Mouse (Mus musculus) megakaryocyte, adult 5-6 weeks (primary cell): ENCODE measurements around the gene Ntrk2. TPM values are rescaled to one million over a fixed set of nuclear protein-coding genes. Genes with fewer than 3 reads are reported as not detected.
"Not testable (repeated sequence)": the region's sequence is repeated elsewhere in the genome, so short reads cannot be mapped to it uniquely, and the experiment has no call there.

Source experiments
- ATAC-seq: 2 replicates; pipeline ENCODE4 v1.8.0; 2016; ENCODE audit warnings: mild to moderate bottlenecking, inconsistent platforms; ENCODE audit not compliant: poor library complexity, severe bottlenecking
- total RNA-seq, 2 experiments: library from RNA; stranded (forward) in 1 of 2; stranded (reverse) in 1 of 2; fragments of 153-499, 151-499 nt in 1 of 2; fragments of 221-1000, 200-1000 nt in 1 of 2; gene quantifications; 2 replicates each; pipeline versions ENCODE4 v1.2.3 to v1.2.4; 2015 to 2017

The Ntrk2 gene
- total RNA-seq, 2 experiments from 2014 or later, result not detected

DNA sequence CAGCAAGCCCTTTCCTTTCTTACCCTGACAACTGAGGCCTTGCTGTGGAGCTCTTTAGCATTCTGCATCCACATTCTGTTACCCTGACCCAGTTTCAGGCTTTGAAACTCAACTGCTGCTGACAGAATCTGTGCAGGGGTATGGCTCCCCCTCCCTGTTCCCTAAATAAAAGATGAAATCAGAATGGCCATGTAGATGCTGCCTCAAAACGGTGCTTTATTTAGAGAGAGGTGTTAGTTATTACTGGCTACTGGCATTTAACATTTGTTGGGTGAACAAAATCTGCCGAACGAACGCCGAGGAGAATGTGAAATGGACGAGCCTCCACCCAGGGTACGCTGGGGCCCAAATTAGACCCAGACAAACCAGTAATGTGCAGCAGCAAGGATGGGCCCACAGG lies 288.4 kb downstream of the Ntrk2 start:
- ATAC-seq, result no peak

DNA sequence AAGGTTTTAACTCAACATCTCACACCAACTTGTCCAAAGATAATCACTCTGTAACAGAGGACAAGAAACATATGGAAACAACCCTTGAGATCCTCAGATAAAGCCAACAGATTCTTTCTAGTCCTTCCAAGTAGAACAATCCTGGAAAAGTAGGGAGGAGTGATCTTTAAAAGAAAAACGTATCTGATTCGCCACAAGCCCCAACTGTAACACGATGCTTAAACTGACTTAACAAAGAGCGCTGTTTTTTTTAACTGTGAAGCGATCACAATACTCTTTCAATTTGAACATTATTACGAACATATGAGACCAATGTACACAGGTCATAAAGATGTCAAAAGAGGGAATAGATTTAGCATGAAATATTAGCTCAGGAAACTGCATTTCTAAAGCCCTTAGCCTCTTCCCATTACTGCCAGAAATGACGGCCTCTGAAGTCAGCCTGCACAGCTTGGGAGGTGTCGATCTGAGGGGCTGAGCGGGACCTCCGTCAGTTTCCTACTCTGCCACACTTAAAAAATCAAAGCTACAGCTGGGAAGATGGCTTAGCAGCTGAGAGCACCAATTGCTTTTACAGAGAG lies 289.5 kb downstream of the Ntrk2 start:
- no peak for ATAC-seq

DNA sequence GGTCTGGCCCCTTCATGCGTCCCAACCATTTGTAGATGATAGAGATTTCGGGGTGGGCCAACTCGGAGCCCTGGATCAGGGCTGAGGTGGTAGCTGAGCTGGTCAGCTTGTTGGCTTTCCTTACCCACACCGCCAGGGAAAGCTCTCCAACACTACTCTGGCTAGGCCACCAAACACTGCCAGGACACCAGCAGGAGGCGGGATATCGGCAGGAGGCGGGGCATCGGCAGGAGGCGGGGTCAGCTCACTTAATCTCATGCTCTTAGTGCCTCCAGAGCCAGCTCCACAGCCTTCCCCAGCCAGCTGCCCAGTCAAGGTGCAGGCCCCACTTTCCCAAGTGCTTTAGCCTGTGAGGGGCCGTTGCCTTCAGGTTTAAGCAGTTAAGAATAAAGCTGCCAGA lies 293.7 kb downstream of the Ntrk2 start:
- ATAC-seq, result no peak

DNA sequence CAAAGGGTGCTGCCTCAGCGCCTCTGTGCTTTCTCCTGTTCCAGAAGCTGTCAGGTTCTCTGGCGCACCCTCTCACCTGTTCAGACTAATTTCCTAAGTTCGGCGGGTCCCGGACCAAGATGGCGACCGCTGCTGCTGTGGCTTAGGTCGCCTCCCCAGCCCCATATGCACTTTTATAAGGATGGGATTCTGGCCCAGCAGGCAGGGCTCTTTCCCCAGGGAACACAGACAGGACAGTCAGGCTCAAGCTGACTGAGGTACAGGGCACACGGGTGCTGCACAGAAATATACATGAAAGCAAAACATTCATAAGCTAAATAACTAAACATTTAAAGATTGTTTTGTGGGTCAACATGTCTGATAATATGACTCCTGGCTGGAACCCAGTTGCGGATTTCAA lies 301.4 kb downstream of the Ntrk2 start:
- ATAC-seq, result not testable (repeated sequence)

DNA sequence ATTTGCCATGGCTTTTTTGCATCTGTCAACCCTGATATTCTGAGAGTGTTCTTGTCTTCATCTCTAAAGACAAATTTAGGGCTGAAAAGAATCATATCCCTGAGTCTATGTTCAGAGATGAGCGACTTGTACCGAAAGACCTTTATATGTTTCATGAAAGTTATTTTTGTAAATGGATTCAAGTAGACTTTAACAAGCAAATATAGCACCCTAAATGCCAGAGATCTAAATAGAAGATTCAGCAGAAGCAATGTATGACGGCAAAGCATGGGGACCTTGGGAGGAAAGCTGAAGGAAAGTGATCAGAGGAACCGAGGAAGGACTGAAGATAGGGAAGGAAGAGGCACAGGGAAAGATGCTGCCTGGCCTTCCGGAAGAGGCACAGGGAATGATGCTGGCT lies 303.7 kb downstream of the Ntrk2 start:
- no peak for ATAC-seq

DNA sequence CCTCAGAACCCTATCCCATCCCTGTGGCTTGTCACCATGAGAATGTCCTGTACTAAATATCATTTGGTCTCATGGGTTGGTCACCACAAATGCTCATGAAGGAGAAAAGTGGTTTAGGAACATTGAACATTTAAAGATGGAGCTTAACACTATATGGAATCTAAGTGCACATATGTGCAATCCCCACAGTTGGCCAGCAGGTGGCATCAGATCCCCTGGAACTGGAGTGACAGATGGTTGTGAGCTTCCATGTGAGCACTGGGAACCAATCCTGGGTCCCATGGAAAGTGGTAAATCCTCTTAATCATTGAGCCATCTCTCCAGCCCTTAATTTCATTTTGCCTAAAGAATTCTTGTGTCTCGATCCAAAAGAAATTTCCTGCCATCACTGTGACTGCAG lies 308.3 kb downstream of the Ntrk2 start:
- ATAC-seq, result no peak

DNA sequence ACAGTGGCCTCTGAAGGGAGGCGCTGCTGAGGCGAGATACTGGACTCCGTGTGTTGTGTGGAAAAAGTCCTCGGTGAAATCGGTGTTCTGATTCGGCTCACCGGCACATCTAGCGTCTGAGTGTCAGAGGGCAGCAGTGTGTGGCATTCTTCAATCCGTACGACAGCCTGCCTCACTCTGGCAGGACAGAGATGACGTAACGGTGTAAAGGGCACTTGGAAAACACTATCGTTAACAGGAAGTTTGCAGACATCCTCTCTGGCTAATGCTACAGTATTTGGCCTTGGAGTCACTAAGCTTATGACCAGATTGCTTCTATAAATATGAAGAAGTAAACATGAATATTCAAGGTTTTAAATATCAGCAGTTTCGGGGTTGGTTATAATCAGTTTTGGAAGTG lies 309.2 kb downstream of the Ntrk2 start:
- ATAC-seq, result no peak

DNA sequence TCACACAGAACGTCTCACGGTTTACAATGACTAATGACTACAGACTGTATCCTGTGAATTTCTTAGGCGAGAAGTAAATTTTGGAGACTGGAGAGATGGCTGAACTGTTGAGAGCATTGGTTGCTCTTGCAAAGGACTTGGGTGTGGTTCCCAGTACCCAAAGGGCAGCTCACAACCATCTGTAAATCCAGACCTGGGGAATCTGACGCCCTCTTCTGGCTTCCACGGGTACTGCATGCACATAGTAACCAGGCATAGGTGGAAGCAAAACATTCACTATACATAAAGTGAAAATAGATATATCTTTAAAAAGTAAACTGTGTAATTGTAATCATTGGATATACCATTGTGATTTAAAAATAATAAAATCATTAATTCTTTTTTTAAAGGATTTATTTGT lies 310.9 kb downstream of the Ntrk2 start:
- no peak for ATAC-seq

DNA sequence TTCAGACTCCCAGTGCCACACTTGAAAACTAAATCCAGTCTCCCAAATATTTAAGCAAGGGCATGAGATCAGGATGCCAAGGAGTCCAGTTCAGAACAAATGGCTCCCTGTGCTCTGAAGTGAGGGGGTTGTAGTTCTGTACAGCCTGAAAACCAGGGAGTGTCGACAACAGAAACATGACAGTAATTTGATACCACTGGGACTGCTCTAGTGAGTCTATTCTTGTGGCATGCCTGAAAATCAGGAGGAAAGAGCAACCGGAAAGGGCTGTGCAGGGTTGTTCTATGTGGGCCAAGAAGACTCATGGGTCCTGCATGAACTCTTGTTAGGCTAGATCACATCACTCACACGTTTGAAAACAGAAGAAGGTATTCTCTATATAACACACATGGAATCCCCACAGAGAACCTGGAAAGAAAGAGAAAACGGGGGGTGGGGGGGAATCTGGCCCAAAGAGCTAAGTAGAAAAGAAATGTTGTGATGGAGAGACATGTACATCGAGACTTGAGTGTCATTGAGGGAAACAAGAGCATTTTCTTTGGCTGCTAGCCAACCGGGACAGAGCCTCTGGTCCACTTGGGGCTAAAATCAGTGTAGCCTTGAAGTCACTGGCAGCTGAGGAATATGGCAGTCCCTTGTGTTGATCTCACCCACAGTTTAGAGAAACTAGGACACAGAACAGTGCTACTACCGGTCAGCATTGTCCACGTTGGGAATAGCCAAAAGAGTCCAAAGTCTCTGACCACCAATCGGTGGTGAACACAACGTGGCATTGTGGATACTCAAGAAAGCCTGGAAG lies 313.4 kb downstream of the Ntrk2 start:
- ATAC-seq, result no peak

DNA sequence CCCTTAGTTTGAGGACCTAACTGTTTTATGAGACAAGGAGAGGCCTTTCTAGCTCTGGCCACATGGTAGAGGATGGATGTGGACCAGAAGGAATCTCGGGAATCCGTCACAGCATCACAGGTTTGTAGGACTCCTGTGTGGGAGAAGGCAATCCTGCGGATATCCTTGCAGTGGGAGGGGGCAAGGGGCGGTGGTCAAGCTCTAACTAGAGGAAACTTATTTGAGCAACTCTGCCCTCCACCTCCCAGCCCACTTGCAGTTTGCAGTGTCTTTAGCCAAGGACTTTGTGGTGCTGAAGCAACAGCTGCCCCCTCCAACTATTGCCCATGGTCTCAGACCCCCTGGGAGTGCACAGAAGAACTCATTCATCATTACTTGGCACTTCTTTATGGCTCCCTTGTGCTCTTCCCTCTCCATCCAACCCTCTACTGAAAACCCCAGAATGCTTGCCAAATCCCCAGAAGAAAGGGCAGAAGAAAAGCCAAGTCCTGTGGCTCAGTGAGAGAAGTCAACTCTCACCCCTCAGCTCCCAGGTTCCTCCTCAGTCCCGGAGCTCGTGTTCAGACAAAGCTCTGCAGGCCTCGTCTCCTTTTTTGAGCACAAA lies 336.9 kb downstream of the Ntrk2 start:
- ATAC-seq, result no peak

DNA sequence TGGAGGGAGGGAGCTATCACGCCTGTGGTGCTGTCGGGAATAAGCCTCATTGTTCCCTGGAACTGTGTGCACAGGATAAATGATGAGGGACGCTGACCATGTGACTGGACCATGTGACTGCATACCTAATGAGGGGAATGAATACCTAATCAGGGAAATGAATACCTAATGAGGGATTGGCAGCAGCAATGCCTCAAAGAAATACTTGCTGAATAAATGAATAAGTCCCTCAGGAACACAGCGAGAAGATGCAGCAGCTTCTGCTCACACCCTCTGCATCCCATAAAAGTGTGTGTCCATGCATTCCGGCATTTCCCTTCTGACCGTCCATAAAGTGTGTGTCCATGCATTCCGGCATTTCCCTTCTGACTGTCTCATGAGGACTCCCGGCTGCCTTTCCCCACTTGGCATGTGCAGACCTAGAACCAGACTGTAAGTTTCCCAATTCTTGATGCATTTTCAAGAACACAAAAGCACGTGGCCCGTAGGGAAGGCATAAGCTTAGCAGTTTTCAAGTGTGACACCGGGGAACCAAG lies 338.0 kb downstream of the Ntrk2 start:
- ATAC-seq, result no peak

DNA sequence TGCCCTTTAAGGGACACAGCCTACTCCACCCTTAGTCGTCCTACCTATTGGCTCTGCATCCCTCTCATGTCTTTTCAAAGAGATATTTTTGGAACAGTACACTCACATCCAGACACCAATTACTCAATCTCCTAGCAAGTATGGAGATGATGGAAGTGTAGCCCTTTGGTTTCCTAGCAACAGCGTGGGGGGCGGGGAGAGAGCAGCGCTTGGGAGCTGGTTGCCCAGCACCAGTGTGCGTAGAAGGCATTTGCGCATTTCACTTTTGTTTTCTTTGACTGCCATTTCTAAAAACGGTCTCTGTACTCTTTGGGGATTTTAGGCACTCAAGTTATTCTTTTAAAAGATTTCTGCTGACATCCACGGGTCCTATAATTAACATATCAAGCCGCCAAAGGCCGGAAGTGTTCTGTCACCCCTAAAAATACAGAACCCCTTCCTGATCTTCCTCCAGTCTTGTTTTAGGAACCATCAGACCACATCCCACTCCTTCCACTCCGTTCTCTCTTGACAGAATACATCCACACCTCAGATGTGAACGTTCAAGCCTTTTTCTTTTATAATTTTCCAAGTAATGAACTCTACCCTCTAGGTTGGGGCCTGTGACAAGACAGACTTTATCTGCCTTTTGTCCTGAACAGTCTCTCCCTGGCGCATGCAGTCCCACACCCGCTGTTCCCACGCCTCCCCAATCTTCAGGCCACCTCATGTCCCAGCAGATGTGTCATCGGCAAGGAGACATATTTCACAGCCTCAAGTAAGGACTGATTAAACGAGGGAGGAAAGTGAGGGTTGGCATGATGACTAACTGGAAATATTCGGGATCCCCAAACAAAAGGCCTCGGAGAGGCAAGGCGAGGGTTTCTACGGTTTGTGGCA lies 339.5 kb downstream of the Ntrk2 start:
- no peak for ATAC-seq

DNA sequence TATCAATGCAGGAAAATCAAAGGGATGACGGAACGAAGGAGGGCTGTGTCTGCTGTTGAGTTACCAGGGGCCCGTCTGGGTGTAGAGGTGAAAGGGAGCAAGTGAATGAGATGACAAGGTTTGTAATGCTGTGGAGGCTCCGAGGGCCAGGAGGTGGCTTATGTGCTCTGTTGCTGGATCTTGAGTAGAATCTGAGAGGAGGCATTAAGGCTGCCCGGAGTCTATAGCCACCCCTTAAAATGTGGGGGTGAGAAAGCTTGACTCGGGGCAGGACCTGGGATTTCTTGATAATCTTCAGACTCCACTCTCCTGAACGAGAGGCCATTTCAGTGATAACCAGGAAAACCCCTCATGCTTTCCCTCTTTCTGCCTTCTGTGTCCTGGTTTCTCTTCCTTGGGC lies 340.2 kb downstream of the Ntrk2 start:
- no peak for ATAC-seq

DNA sequence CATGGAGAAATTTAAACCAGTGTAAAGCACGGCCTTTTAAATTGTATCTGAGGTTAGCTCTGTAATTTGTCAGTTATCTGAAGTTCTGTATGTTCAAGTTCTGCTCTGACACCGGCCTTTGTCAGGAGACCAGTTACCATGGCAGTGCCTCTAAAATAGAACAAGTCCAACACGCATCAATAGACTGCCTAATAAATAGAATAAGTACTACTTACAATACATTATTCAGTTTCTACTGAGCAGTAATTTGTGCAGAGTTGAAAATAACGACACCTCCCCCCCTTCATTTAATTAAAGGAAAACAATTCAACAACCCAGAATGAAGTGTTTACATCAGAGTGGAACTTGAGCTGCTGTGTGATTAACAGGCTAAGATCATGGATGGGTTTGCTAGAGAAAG lies 341.6 kb downstream of the Ntrk2 start:
- ATAC-seq, result no peak

DNA sequence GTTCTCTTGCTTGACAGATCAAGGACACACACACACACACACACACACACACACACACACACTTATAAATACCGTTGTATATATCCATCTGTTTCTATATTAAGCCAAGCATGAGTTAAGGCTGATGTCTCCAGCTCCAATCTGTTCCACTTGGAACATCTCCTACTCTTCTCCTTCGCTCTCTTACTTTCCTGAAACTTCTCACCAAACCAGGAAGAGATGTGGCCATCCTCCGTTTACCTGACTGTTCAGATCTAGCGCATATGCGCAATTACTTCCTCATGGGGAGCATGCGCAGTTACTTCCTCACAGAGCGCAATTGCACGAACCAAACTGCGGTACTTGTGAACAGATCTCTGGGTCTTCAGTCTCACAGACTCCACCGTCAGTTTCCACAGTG lies 342.4 kb downstream of the Ntrk2 start:
- no peak for ATAC-seq

DNA sequence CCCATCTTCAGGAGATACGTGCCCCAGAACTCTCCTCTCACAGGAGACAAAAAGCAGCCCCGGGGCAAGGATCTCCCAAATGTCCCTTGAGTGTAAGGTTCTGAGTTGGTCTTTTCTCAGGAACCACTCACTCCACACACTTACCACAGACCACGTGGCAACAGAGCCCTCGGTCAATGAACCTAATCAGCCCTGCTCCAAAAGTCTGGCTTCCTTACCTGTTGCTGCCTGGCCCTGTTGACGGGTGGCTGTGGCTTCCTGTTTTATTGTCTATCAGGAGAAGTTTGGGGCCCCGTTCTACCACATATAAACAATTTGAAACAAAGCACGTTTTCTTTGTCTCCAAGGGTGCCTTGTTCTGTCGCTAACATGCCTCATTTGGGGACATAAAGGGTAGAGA lies 357.6 kb downstream of the Ntrk2 start:
- no peak for ATAC-seq

DNA sequence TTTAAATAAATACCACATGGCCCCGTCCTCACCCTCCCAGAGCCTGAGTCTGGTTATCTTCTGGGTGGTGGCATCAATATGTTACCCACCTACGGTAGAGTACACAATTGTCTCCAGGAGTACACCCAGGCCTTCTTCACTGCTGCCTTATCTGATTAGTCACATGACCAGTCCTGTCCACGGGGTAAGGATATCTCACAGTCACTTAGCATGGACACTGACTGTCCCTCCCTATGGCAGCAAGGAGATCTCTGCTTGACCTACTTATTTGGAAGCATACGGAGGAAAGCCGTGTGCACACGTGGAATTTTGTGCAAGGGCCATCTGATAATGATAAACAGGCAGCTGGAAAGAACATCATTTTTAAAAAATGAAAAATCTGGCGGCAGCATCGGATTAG lies 367.5 kb downstream of the Ntrk2 start:
- no peak for ATAC-seq

DNA sequence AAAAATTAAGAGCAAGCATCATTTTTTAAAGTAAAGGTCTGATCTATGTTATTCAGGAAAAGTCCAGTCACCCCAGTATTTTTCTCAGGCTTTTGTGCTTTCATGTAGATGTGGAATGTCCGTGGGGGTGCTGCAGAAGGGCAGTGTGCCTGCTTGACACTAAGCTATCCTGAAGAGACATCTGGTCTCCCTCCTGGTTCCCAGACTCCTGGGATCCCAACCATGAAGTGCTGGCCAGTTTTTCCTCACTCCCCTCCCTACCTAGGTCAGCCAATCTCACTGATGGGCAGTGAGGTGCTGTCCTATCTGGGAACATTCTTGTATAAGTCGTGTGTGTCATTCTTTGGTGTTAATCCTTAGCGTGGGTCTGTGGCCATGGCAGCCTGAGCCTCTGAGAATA lies 369.7 kb downstream of the Ntrk2 start:
- ATAC-seq, result no peak

DNA sequence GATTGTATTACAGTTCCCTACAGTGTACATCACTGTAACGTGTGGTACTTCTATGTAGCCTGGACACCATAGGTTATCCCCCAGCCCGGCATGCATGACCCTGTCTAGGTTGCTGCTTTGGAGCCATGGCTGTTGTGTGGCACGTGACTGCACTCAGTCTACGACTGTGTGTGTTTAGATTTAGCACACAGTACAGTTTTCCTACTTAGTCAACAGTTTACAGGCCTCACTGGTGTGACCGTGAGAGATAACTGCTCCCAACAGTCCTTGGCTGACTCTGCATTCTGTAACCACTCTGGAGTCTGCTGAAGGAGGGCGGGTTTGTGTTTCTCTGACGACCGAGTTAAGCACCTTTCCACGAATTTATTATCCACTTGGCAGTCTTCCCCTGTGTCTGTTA lies 370.1 kb downstream of the Ntrk2 start:
- no peak for ATAC-seq

DNA sequence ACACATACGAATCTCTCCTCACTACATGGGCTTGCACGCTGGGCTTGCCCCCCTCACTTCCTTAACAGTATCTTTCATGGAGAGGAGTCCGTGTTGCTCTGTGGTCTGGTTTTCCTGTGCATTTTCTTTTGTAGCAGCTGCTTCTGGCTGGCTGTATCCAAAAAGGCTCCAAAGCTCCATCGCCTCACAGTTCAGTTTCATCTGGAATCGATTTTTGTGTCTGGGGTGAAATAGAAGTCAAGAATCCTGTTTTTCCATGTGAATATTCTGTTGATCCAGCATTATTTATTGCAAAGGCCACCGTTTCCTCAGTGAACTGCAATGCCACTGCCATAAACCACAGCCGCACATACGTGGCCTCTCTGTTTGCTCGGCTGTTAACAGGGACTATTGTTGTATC lies 370.6 kb downstream of the Ntrk2 start:
- ATAC-seq, result no peak

DNA sequence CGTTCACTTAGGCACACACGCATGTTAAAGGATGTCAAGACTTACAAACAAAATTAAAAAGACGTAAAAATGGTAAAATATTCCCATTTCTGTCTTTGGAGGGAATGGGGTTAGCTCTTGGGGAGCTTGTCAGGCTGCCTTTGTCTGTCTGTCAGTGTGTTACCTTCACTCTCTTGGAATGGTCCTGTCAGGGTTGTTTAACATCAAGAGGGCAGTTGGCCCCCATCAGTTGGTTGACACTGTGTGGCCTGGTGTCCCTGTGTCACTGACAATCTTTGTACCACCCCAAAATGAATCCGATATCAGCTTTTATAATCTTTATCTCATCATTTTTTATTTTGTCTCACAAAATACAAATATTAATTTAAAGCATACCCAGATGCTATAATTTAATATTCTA lies 373.6 kb downstream of the Ntrk2 start:
- ATAC-seq, result no peak
